Mouse (Mus musculus) testis, postnatal 14 days (tissue): ENCODE measurements around the gene Rai1.
A peak's percentile ranks its signal among the peaks of the same experiment; 100 is the strongest.

ENCODE experiments used
- DNase-seq: peaks from one replicate; pipeline ENCODE4 v3.0.0; 2021; ENCODE audit warnings: low spot score

Gene Rai1

DNA sequence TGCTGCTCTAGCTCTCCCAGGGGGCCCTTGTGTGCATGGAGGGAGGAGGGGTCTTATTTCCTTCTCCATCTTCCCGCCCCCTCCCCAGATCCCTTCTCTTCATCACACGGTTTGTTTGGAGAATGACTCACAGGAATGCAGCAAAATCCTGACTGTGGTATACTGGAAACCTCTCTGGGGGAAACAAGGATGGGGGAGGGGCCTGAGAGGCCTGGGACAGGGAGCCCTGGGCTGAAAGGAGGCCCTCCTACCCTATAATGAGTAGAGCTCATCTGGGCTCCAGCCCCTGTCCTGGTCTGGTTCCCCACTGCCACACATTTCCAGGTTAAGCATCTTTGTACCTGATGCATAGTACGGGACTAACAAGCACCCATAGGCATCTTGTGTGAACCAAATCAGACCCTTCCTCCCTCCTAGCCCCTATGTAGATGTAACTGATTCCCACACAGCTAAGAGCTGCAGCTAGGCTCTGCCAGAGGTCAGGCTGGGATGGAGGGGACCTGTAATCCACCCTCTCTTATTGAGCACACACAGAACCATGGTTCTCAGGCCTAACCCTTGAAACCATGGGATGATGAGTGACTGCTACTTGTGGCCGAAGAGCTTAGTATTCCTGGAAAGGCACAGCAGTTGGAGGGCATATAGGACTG lies 23.2 kb downstream of the Rai1 start:
- no peak for DNase-seq

DNA sequence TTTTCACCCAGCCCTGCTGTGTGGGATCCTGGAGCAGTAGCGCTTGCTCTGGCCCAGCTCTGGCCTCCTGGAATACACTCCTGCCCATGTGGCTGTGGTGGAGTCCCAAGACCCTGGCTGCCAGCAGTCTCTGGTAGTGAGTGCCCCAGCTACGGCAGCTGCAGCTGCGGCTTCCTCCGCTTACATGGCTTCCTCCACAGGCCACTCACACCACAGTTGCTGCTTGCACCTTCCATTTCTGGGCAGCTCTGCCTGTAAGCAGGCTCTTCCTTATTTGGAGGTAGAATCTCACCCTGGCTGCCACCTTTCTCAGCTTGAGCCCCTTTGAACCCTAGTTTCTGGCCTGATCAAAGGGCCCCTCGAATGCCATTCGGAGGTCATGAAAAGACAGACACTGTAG lies 25.7 kb downstream of the Rai1 start:
- DNase-seq, result no peak

DNA sequence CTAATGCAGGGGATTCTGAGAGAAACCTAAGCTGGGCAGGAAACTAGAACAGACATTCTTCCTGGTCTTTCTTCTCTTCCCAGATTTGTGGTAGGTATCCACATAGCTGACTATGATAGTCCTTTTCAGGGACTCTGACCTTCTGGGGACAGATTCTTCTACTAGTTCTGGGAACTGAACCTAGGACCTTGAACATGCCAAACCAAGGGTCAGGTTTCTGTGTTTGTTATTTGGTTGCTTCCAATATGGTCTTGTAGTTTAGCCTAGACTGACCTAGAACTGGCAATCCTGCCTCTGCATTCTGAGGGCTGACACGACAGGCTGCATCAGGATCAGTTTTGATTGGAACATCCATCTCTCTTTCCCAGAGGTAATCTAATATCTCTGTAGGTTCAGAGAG lies 27.2 kb downstream of the Rai1 start:
- DNase-seq, result no peak

DNA sequence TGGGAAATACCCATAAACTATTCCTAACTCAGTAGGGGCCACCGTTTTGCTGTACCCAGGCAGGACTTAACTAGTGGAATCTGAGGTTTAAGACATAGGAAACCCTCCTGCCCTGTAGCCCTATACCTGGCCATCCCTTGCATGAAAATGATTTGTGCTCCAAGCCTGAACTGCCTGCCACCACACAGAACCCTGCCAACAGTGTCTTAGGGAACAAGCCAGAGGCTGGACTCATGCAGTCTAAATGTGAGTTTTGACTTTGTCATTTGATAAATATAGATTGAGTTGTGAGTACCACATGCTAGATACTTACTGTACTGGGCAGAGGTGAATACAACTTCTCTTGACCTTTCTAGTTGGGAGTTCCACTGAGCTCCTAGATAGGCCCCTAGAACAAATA lies 31.7 kb downstream of the Rai1 start:
- DNase-seq, result no peak

DNA sequence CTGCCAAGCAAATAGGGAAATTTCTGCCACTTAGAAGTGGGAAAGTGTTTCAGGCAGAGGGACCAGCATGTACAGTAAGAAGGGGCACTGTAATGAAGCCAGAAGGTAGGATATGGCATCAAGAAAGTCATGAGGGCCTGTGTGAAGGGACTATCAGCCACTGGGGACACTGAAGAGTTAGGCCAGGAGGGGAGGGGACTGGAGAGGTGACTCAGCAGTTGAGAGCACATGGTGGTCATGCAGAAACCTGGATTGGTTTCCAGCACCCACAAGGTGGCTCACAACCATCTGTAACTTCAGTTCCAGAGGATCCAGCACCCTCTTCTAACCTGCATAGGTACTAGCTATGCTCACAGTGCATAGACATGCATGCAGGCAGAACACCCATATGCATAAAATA lies 32.4 kb downstream of the Rai1 start:
- DNase-seq, result no peak

DNA sequence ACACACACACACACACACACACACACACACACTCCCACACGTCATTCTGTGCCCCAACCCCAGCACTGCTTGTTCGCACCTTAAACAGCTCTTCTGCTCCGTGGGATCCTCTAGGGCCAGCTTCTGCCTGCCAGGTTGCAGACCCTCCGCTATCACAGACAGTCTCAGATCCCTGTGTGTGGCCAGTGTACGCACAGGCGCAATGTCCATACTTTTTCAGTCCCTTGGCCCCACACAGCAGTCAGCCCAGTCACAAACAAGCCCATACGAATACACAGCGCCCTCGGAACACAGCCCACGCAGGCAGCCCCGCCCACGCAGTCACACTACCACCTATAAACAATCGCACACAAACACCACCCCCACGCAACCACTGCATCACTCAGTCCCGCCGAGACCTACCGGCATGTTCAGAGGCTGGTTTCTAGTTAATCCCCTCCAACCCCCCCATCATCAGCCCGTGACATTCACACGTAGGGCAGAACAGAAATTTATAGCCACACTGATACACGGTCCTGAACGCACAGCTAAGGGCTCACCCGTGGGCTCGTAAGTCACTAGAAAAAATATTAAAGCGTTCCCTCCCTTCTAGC lies 34.4 kb downstream of the Rai1 start:
- peak; percentile 35 for DNase-seq

DNA sequence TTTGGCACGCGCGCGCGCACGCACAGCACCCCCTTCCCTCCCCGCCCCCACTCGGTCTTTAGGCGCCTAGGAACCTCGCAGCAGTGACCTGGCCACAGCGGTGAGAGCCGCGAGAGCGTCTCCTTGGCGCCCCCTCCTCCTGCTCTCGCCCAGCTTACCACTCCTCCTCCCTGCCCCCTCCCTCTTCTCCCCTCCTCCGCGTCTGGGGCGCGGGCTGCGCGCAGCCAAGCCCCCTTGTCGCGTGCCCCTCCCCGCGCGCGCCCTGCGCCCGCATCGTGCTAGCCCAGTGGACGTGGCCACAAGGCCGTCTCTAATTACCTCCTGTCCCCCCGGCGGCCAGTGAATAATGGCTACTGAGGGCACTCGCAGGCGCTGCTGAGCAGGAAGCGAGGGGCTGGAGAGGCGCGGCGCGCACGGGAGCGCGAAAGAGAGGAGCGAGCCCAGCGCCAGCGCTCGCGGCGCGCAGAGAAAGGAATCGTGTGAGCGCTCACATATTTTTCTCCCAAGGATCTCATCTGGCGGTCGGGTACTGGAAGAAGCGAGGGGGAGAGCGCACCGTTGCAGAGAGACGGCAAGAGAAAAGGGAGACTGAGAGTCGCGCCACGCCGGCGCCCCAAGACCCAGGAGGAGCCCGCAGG lies 35.0 kb downstream of the Rai1 start:
- DNase-seq, result peak; percentile 47

DNA sequence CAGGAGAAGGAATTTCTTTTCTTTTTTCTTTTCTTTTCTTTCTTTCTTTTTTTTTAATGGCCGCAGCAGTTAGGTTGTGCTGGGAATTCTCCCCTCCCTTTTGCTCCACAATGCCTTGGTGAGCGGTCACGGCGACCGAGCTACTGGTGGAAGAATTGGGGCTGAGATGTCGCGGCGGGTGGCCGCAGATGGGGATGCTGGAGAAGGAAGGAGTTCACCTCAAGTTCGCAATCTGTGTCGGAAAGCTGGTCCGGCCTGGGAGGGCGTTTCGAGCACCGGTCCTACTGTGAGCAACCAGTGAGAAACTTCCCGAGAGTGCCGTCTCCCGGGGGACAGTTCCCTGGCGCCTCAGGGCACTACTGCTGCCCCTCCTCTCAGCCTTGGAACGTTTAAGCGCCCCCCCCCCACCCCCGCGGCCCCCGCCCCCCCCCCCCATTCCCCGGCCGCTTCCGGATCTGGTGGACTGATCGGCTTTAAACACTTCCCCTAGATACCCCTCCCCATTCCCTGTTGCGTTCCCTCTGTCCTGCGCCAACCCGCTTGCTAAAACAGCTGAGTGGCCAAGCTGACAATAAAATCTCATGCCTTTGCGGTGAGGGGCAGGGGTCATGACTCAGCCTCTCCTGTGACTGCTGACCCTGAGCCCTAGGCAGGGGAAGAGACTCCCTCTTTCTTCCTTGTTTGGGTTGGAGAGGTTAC lies 35.9 kb downstream of the Rai1 start:
- DNase-seq, result peak; percentile 22

DNA sequence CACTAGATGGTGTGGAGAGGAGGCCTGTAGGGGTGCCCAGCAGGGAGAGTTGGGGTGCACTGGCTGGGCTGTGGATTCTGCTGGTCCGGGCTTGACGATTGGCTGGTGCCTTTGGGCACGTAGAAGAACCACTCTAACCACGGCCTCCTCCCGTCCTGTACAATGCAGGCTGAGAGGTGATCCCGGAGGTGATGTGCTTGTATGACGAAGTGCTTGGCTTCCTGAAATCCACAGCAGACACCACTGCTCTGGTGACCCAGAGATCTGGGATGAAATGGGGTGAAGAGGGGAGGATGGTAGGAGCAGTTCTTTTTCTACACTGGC lies 36.4 kb downstream of the Rai1 start:
- no peak for DNase-seq

DNA sequence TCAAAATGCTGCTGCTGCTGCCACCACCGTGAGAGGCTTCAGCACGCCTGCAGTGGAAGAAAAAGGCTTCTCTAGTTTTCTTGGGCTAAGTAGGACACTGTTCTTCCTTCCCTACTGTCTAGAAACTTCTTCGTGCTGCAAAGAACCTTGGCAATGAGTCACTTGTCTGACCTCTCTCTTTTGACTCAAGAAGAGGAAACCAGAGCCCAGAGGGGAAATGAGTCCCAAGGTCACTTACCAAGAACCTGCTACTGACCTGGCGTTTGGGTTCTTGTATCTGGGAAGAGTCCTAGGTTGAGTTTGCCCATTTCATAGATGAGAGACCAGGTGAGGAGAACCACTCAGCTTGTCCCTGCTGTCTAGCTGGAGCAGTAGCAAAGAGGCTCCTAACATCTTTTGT lies 38.3 kb downstream of the Rai1 start:
- DNase-seq, result no peak

DNA sequence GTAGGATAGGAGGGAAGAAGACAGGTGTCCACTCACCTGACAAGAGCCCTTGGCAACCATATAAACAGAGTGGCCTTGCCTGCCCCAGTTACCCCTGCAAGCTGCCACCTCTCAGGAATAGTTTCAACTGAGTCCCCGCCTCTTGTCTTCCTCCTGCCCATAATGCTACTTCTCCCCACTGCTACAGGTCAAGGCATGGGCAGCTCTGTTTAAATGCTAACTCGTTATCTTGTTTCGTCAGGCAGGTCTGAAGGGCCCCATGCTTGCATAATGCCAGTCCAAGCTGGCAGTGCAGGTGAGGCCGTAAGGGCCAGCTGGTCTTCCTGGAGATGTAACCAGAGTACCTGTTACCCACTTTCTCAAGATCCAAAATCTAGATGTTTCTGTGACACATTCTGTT lies 41.4 kb downstream of the Rai1 start:
- no peak for DNase-seq

DNA sequence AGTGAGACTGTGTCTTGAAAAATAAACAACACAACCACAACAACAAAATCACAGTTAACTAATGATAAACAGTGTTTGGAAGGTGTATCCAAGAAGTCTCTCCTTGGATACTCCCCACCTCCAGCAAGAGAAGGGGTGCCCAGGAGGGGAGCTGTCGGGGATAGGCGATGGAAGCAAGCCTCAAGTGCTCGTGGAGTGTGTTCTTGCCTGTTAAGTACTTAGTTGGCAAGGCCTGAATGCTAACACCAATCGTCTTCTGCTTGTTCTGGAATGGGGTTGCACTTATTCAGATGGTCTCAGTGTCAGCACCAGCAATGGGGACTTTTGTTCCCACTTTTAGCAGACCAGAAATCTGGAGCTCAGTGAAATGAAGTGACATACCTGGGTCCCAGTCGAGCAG lies 43.8 kb downstream of the Rai1 start:
- DNase-seq, result no peak

DNA sequence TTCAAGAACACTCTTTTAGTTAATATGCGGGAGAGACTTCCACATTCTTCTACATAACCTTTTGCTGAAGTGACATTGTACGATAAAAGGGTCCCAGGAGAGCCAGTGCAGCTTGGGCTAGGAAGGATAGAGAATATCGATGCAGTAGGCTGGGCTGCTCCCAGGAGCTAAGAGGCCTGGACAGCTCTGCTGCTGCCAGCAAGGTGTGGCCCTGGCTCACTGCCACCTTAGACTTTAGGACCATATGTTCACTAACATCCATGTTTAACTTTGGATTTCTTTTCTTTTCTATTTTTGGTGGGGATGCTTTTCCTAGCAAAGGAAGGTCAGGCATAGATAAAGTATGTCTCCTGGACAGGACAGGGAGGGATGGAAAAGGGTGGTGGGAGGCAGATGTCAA lies 44.3 kb downstream of the Rai1 start:
- DNase-seq, result no peak

DNA sequence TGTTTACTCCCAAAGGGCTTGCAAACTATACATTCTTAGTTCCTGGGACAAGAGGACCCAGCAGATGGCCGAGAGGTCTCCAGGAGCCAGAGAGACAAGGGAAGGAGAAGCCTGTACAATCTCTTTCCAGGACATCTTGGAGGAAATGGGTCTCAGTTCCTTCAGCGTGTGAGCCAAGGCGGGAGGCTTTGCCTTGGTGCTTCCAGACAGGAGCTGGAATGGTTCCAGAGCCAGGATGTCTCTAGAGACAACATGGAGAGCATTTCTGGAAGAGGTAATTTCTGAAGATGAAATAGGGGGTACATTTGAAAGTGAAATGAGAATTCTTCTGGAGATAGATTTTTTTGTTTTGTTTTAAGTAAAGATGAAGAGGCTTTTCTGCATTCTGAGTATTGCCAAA lies 45.9 kb downstream of the Rai1 start:
- DNase-seq, result no peak

DNA sequence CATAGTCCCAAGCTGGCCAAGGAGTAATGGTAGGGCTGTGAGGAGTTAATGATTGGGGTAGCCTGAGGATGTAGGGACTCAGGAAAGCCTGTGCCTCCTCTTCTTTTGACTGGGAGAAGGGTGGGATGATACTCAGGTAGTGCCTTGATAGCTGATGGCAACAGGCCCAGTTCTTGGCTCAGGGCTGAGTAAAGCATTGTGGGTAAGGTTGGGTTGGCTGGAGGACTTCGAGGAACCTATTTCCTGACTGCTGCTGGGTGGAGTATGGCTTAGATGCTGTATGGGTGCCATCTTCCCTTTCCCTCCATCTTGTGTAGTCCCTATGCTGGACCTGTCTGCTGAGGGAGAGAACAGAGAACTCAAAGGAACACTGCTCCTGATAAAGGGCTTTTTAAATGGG lies 47.5 kb downstream of the Rai1 start:
- no peak for DNase-seq

DNA sequence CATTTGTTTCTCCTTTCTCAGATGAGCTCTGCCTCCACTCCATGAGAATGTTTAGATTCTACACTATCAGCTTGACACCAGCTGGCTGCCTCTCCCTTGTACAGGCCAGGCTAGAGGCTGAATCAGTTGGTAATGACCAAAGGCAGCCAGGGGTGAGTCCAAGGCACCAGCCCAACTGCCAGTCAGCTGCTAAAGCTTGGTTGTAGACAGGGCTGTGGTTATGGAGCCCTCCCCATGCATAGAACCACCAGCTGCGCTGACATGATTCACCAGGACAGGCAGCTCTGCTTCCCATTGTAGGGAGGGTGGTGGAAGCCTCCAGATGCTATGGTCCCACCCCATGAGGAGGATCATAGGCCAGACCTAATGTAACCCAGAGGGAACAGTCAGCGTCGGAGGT lies 49.1 kb downstream of the Rai1 start:
- DNase-seq, result no peak

DNA sequence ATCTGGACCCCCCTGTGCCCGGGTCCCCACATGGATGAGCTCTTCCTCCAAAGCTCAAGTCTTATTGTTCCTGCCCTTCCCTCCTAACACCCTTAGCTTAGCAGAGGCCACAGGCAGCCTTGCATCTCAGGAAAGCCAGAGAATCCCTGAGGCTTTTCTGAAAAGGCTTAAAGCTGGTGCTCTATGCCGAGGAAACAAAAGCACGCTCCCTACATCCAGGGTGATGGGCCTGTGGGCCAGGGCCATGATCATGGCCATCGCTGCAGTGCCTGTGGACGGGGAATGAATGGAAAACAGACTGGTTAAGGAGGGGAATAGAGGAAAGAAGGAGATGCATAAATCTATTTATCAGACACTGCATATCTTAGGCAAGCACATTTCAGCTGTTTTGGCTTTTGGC lies 50.9 kb downstream of the Rai1 start:
- DNase-seq, result no peak

DNA sequence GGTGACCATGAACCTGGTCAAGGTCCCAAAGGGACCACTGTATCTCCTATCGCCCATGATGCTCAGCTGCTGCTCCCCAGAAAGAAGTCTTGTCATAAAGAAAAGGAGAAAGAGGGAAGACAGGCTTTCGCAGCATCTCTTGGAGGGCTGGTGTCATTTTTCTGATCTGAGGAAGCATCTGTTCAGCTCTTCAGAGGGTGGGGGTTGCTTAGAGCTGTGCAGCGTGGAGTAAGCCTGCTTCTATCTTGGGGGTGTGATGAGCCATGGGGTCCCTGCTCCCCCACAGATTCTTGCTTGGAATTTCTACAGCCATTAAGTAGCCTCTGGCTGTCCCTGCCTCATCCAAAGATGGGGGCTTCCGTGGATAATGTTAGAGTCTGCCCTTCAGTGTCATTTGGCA lies 53.5 kb downstream of the Rai1 start:
- DNase-seq, result no peak

DNA sequence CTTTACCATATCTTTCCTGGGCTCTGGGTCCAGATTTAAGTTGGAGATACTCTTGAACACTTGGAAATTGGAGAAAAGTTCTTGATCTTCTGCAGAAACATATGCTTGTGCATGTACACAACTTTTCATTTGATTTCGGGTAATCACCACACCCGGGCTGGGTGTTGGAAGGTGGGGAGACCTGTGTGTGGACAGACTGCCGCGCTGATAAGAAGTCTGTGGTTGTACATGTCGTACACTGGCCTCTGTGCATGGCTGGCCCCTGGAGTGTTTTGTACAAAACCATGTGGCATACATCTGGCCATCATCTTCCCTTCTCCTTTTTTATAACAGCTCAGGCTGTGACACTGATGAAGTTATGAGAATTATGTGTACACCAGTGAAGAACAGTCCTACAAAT lies 55.1 kb downstream of the Rai1 start:
- no peak for DNase-seq

DNA sequence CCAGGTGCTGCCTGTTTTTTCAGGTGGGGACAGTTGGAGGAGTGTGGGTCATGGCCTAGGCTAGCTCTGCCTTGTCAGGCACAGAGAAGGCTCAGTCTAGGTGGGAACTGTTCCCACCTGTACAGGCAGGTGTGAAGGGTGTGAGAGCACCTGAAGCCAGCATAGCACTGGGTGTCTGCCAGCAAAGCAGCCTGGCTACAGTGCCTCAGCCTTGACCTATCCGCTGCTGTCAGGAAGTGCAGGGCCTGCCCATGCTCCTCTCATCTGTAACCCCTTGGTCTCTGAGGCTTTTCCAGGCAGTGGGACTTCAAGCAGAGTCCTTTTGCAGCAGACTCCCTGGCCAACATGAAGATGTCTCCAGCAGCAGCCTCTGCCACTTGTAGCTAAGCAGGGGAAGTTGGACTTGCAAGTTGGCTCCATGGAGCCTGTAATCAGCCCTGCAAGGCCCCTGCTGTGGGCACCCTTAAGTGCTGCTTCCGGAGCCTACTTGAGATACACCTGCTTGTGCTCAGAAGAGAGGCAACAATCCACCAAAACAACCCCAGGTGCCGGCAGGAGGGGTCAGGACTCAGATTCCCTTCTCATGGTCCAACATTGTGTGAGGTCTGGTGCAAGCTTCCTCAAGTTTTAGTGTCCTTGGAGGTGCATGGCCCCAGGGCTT lies 55.8 kb downstream of the Rai1 start:
- no peak for DNase-seq

DNA sequence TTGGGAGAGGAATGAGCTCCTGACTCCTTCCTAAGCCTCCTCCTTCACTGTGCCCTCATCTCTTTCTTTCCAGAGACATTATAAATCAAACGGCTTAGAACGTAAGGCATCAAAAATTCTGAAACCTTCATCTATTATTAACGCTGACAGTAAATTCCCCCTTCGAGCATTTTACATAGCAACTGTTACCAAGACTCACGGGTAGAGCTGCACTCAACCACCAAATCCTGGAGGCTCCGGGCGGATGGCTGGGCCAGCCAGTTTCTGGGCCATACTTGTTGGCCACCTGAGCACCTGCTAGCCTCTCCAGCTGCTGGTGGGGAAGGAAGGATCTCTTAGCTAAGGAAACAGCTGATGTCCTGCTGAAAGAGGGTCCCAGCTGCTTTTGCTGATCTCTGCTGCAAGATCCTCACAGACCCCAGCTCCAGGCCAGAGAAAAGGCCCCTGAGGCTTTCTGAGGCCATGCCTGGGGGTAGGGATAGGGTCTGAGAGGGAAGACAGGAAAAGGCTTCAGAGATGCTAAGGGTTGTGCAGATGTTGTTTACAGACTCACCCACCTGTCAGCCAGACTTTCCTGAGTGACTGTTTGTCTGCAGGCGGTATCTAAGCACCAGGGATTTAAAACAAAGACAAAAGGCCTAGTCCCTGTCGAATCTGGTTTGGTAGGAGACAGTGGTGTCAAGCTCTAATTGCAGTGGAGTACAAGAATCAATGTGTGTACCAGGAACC lies 56.5 kb downstream of the Rai1 start:
- no peak for DNase-seq

DNA sequence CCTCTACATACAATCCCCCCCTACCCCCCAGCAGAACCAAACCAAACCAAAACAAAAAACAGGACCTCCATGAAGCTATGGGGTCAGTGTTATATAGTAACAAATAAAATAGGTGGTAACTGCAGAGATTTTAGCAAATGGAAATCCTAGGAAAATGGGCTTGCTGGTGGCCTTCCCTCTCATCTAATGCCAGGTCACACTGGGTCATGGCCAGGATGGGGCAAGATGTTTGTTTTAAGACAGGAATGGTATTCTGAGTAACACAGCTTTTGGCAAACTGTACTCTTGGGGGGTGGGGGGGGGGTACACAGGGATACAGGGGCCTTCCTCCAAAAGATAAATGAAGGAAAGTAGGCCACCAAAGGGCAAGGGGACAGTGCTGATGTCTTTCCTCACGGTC lies 57.7 kb downstream of the Rai1 start:
- DNase-seq, result no peak
